Mouse (Mus musculus) limb, embryonic 15.5 days (tissue): ENCODE data around the gene Hdgfl1. TPM values are rescaled to one million over a fixed set of nuclear protein-coding genes. Genes with fewer than 3 reads are reported as not detected.

Experiments used
- ATAC-seq: fragments of 200-750 bp; cut with Nextera tagmentation; 2 replicates; pipeline ENCODE4 v1.8.0; 2017; ENCODE audit warnings: low read depth, moderate TSS enrichment; ENCODE audit not compliant: insufficient number of reproducible peaks, low FRiP score, low TSS enrichment
- H3K27ac ChIP-seq: fragments of 300-500 bp; sonication (generic); 2 replicates; pipeline ENCODE4 v1.5.1; 2015; ENCODE audit warnings: moderate library complexity, mild to moderate bottlenecking, inconsistent platforms
- H3K27me3 ChIP-seq: fragments of 300-500 bp; sonication (generic); 2 replicates; pipeline ENCODE4 v1.6.1; 2015; ENCODE audit warnings: inconsistent platforms
- H3K36me3 ChIP-seq: fragments of 300-500 bp; sonication (generic); 2 replicates; pipeline ENCODE4 v1.6.1; 2015; ENCODE audit warnings: inconsistent platforms
- H3K4me1 ChIP-seq: fragments of 300-500 bp; sonication (generic); 2 replicates; pipeline ENCODE4 v1.6.1; 2015; ENCODE audit warnings: inconsistent platforms
- H3K4me2 ChIP-seq: fragments of 300-500 bp; sonication (generic); 2 replicates; pipeline ENCODE4 v1.6.1; 2015; ENCODE audit warnings: mild to moderate bottlenecking, inconsistent platforms
- H3K4me3 ChIP-seq: fragments of 300-500 bp; sonication (generic); 2 replicates; pipeline ENCODE4 v1.5.1; 2015; ENCODE audit warnings: mild to moderate bottlenecking, inconsistent platforms
- H3K9ac ChIP-seq: fragments of 300-500 bp; sonication (generic); 2 replicates; pipeline ENCODE4 v1.6.1; 2015; ENCODE audit warnings: inconsistent platforms
- H3K9me3 ChIP-seq: fragments of 300-500 bp; sonication (generic); 2 replicates; pipeline ENCODE4 v1.6.1; 2016; ENCODE audit warnings: inconsistent platforms
- WGBS: fragments of 180-500 bp; shearing (Covaris S2); methylation state at CpG from one replicate; pipeline ENCODE4 v1.1.7; 2015; 5-methylcytosine and 5-hydroxymethylcytosine counted together
- polyA plus RNA-seq: library from polyadenylated mRNA; unstranded; fragments of >200 nt; fragmentation: Nextera tagmentation; extraction: Ambion mirVana; gene quantifications from 2 replicates; pipeline ENCODE4 v1.2.1, GENCODE M21; 2015

Hdgfl1 gene
- polyA plus RNA-seq = not detected in 2 replicates

DNA sequence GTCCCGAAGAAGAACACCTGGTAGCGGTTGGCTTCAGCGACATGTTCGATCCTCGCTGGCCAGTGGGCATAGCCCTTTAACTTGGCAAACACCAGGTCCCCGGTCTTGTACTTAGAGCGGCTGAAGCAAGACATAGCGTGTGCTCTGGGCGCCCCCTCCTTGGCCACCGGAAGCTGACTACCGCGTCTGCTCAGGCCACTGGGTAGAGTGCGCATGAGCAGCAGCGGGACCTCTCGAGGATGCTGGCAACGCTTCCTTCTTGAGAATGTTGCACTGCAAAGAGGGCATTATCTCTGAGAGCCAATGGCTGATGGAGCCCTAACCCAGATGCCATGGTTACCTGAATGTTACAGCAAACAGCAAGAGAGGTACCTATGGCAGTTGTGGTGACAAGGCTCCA lies at the start of gene Hdgfl1:
TSS of gene Hdgfl1 (minus strand) at position 211 of the 400 bp plus-strand sequence.
- Histone ChIP-seq H3K9me3 (no peaks in the 10 kb centered on the region), H3K4me2 (no peak within 1 kb of the TSS), H3K9ac (no peak within 1 kb of the TSS), H3K27me3 (no peaks in the 10 kb centered on the region), H3K36me3 (no peaks in the 10 kb centered on the region), H3K4me3 (no peak within 1 kb of the TSS), H3K4me1 (no peaks in the 10 kb centered on the region), H3K27ac (no peak within 1 kb of the TSS)
- no peak for ATAC-seq
- WGBS = 97% methylated on average over 16 of the region's 16 CpGs

DNA sequence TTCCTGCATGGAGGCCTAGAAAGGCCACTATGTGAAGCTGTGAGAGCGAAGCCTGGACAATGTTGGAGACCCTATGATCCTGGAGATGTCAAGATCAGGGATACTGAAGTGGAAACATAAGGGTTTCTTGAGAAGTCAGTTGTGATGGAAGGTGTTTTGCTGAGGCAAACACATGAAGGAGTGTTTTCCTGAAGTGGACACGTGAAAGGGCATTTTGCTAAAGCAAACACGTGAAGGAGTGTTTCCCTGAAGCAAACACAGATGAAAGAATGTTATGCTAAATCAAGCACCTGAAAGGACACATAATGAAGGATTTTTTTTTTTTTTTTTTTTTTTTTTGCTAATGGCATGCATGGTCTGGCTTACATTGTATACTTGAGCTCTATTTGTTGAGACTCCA lies 25.5 kb upstream of the Hdgfl1 start:
- Histone ChIP-seq H3K4me1 (no peaks in the 10 kb centered on the region), H3K9me3 (no peaks in the 10 kb centered on the region), H3K4me3 (no peak overlapping the region), H3K4me2 (no peak overlapping the region), H3K9ac (no peak overlapping the region), H3K27me3 (no peaks in the 10 kb centered on the region), H3K36me3 (no peaks in the 10 kb centered on the region), H3K27ac (no peak overlapping the region)
- ATAC-seq = no peak
- 80% methylated on average over 3 of the region's 3 CpGs for WGBS

DNA sequence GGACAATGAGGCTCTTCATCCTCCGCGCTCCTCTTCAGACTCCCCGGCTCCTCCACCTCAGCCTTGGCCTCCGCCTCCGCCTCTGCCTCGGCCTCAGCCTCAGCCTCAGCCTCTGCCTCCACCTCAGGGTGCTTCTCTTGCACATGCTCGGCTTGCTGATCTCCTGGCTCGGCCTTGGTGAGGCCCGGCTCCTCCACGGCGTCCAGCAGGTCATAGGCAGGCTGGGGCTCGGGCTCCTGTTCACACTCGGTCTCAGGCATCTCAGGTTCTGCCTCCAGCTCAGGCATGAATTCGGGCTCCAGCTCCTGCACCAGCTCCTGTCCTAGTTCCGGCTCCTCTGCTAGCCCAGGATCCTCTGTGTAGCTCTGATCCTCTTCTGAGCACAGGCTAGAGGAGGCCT lies 541 bp downstream of the Hdgfl1 start:
- Histone ChIP-seq H3K4me1 (no peaks in the 10 kb centered on the region), H3K36me3 (no peaks in the 10 kb centered on the region), H3K27me3 (no peaks in the 10 kb centered on the region), H3K27ac (no peak overlapping the region), H3K4me3 (no peak overlapping the region), H3K9ac (no peak overlapping the region), H3K4me2 (no peak overlapping the region), H3K9me3 (no peaks in the 10 kb centered on the region)
- no peak for ATAC-seq
- 93% methylated on average over 15 of the region's 15 CpGs for WGBS

DNA sequence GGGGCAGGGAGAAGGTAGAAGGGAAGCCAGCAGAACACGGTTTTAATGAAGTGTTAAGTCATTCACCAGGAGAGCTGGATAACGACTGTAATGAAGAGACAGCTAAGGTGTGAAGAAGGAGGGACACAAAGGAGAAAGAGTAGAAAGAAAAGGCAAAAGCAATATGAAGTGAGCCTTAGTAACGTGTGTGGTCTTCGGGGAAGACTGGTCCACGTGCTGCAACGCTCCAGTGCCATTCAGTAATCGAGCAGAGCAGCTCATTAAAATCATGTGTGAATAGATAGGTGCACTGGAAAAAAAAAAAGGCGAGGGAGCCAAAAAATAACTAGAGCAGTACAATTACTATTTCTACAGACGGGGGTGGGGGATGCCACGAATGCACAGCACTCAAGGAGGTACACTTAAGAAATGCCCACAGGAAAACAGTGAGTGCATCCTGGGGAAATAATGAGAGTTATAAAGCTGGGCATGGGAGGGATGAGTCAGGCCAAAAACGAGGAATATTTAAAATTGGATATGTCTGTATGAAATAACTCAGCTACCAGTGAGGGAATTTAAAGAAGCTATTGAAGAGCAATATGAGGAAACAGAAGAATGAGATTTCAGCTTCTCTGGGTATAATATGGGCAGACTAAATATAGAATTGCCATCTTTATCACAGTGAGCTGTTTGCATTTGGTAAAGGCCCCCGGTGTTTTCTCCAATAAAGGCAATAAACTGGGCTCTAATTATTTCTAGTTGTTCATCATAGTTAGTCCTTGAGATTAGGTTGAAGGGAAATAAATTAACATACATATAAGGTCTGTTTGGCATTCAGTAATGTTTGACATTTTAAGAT lies 7.8 kb downstream of the Hdgfl1 start:
- WGBS = 42% methylated on average over 12 of the region's 12 CpGs

DNA sequence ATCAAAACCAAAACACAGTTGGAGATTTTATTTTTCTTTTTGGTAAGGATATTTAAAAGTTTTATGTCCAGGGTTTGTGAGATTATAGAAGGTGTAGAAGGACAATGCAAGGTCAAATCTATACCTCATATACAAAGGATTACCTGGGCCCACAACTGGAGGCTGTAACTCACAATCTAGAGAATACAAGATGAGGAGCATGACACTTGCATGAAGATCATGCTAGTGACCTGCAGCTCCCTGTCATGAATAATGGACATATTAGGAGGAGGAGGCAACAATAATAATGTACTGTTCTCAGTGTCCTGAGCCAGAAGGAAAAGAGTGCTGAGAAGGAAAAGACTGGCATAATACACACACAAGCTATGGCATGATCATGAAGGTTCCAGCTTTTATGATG lies 17.1 kb downstream of the Hdgfl1 start:
- no peak for ATAC-seq
- Histone ChIP-seq H3K4me2 (no peak overlapping the region), H3K27me3 (no peaks in the 10 kb centered on the region), H3K36me3 (no peaks in the 10 kb centered on the region), H3K27ac (no peak overlapping the region), H3K4me1 (no peaks in the 10 kb centered on the region), H3K9me3 (no peaks in the 10 kb centered on the region), H3K9ac (no peak overlapping the region), H3K4me3 (no peak overlapping the region)

More for the DNA sequence above, 7.8 kb downstream of the Hdgfl1 start:
- Histone ChIP-seq H3K36me3 (no peaks in the 10 kb centered on the region), H3K4me1 (no peaks in the 10 kb centered on the region), H3K9ac (no peak overlapping the region), H3K4me2 (no peak overlapping the region), H3K27me3 (no peaks in the 10 kb centered on the region), H3K9me3 (no peaks in the 10 kb centered on the region), H3K27ac (no peak overlapping the region), H3K4me3 (no peak overlapping the region)
- no peak for ATAC-seq

DNA sequence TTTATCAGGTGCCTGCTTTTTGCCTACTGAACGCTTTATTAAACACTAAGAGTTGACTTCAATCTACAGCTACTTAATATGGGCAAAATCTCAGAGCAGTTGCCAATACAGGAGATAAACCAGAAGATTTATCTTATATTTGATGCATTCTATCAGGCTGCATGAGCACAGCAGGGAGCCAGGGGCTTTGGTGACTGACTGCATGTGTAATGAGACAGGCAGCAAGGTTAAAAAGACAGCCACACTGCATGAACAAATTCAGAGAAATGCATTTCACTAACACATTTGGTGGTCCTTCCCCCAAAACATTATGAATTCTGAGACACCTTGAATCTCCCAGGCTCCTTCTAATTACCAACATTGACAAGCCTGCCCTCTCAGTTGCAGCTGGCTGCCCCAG lies 17.6 kb downstream of the Hdgfl1 start:
- ATAC-seq = no peak
- Histone ChIP-seq H3K27ac (no peak overlapping the region), H3K9ac (no peak overlapping the region), H3K4me2 (no peak overlapping the region), H3K4me3 (no peak overlapping the region), H3K36me3 (no peaks in the 10 kb centered on the region), H3K9me3 (no peaks in the 10 kb centered on the region), H3K27me3 (no peaks in the 10 kb centered on the region), H3K4me1 (no peaks in the 10 kb centered on the region)
- 86% methylated on average over 1 of the region's 1 CpGs for WGBS

DNA sequence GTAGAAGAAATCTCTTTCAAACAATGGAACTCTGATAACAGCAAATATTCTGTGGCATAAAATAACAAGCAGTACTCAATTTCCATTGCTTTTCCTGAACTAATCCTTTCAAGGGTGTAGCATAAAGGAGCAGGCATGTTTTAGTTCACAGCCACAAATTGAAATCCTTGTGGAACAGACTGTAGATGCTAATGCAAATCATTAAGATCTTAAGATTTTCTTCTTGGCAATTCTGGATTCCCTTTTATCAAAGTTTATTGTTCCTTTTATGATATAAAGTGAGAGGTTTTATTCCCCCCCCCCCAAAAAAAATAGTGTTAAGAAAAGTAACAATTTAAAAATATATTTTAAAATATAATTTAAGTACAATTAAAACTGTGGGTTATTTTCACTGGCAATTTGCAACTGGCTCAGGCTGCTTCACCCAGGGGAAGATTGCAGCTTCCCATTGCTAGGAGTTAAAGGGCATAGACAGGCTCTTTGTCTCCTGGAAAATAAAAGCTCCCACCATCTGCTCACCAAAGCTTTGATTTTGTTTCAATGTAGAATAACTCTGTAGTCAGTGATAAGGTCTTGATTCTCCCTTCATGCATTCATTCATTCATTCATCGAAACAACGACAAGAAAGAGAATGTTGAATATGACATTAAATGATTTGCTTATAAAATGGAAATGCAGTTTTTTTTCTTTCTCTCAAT lies 24.1 kb downstream of the Hdgfl1 start:
- Histone ChIP-seq H3K4me3 (no peak overlapping the region), H3K9me3 (no peaks in the 10 kb centered on the region), H3K36me3 (no peaks in the 10 kb centered on the region), H3K27me3 (no peaks in the 10 kb centered on the region), H3K4me1 (no peaks in the 10 kb centered on the region), H3K27ac (no peak overlapping the region), H3K4me2 (no peak overlapping the region), H3K9ac (no peak overlapping the region)
- WGBS = 94% methylated on average over 2 of the region's 2 CpGs
- ATAC-seq = no peak

DNA sequence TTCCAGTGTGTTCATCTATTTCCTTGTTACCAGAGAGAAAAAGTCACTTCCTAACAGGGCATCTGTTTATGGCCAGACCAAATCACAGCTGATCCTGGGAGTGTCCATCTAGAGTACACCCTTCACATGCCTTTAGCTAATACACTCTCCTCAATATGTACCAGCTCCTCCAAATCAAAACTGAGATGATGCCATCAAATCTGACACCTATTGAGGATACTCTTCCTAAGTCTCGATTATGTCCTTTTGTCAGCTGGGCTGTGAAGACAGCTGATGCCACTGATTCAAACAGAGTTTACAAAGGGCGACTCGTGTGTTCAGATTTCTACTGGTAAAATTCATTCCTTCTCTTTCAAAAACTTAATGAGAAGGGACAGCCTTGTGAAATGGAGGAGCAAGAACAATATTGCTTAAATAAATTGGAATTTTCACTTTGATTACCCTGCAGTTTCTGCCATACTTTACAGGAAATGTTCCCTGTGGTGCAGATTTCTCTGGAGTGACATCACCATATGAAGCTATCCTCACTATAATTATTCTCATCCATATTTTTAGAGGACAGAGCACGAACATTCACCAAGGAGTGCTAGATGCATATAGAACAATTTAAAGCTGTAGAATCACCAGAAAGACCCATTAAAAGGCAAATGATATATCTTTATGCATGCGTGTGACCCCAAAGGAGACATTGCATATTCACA lies 24.8 kb downstream of the Hdgfl1 start:
- WGBS = 78% methylated on average over 5 of the region's 5 CpGs
- ATAC-seq = no peak
- no peak overlapping the region for H3K4me3 ChIP-seq
- H3K27ac ChIP-seq = no peak overlapping the region
- H3K27me3 ChIP-seq = no peaks in the 10 kb centered on the region
- H3K9me3 ChIP-seq = no peaks in the 10 kb centered on the region
- no peaks in the 10 kb centered on the region for H3K4me1 ChIP-seq
- H3K4me2 ChIP-seq = no peak overlapping the region
- no peaks in the 10 kb centered on the region for H3K36me3 ChIP-seq
- no peak overlapping the region for H3K9ac ChIP-seq

DNA sequence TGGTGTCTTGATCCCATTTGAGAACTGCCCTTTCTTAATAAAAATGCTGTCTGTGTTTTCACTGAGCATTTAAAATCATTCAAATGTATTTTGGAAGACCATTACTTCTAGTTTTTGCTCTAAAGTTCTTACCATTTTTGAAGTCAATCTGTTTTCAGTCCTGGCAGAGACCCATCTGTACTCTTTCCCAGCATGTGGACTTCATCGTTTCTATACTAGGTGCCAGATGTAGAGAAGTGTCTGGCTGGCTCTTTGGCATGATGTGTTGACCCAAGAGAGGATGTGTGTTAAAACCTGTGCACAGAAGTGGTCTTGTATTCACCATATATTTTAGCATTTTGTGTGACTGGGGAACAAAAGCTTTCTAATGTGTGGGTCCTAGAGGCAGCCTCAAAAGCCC lies 25.9 kb downstream of the Hdgfl1 start:
- Histone ChIP-seq H3K9ac (no peak overlapping the region), H3K27ac (no peak overlapping the region), H3K9me3 (no peaks in the 10 kb centered on the region), H3K27me3 (no peaks in the 10 kb centered on the region), H3K4me1 (no peaks in the 10 kb centered on the region), H3K36me3 (no peaks in the 10 kb centered on the region), H3K4me2 (no peak overlapping the region), H3K4me3 (no peak overlapping the region)
- ATAC-seq = no peak
- 21% methylated on average over 1 of the region's 1 CpGs for WGBS

DNA sequence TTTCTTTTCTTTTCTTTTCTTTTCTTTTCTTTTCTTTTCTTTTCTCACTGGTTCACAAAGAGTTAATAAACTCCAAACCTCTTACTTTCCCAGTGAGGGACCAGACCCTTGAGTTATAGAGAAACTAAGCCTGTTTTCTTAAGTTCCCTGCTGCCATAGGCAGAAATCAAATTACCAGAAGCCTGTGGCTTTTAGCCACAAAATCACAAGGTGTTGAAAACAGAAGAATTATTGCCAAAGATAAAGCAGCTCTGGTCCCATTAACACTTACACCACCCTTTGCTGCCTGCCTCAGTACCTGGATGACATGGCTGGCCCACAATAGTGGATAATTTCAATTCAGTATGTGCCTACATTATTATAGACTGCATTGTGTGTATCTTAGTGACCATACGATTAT lies 35.0 kb downstream of the Hdgfl1 start:
- WGBS = 61% methylated on average over 1 of the region's 1 CpGs
- Histone ChIP-seq H3K36me3 (no peaks in the 10 kb centered on the region), H3K9ac (no peak overlapping the region), H3K27me3 (no peaks in the 10 kb centered on the region), H3K9me3 (no peaks in the 10 kb centered on the region), H3K4me1 (no peaks in the 10 kb centered on the region), H3K4me3 (no peak overlapping the region), H3K4me2 (no peak overlapping the region), H3K27ac (no peak overlapping the region)
- no peak for ATAC-seq

DNA sequence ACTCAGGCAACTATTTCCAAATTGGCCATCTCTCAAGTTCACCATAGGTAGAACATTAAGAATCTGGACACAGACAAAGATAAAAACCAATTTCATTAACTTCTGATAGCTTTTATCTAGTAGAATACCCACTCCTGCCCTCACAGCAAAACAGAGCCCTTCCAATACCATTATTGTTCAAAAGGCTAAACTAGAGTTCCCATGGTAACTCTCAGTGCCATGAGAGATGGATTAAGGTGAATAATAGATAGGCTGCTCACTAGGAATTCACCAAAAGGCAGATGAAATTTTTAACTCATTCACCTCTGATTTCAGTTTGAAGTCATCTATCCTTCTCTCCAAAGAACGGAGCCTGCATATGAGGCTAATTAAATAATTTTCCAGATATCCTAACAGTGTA lies 45.7 kb downstream of the Hdgfl1 start:
- Histone ChIP-seq H3K9me3 (no peaks in the 10 kb centered on the region), H3K4me2 (no peak overlapping the region), H3K36me3 (no peaks in the 10 kb centered on the region), H3K4me3 (no peak overlapping the region), H3K9ac (no peak overlapping the region), H3K27ac (no peak overlapping the region), H3K27me3 (no peaks in the 10 kb centered on the region), H3K4me1 (peaks cover 2% of the 10 kb centered on the region; the same call in 1 of the 2 replicates)
- WGBS = 81% methylated on average over 1 of the region's 1 CpGs
- no peak for ATAC-seq

DNA sequence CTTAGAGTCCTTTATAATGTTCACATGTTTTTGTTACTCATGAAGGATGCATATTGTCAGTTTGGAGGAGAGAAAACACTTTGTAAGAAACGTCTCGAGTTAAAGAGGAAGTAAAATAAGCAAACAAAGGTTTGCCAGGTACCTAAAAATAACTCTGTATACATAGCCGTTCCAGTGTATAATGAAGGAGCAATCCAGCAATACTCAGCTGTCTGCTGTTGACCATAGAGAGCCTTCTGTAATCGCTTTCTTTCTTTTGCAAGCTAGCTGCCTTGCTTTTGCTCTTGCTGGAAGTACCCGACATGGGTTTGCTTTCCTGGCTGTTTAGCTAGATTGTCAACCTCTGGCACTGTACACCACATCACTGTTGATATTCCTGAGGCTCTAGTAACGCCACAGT lies 48.6 kb downstream of the Hdgfl1 start:
- 67% methylated on average over 6 of the region's 6 CpGs for WGBS
- H3K9me3 ChIP-seq = no peaks in the 10 kb centered on the region
- H3K4me1 ChIP-seq = peaks cover 2% of the 10 kb centered on the region; the same call in 1 of the 2 replicates
- H3K36me3 ChIP-seq = no peaks in the 10 kb centered on the region
- ATAC-seq = no peak
- H3K4me3 ChIP-seq = no peak overlapping the region
- no peak overlapping the region for H3K9ac ChIP-seq
- no peak overlapping the region for H3K27ac ChIP-seq
- no peak overlapping the region for H3K4me2 ChIP-seq
- no peaks in the 10 kb centered on the region for H3K27me3 ChIP-seq
